Mouse (Mus musculus): ENCODE measurements around the gene Nps.
"Not testable (repeated sequence)": the region's sequence is repeated elsewhere in the genome, so short reads cannot be mapped to it uniquely, and the experiment has no call there.

Gene Nps

DNA sequence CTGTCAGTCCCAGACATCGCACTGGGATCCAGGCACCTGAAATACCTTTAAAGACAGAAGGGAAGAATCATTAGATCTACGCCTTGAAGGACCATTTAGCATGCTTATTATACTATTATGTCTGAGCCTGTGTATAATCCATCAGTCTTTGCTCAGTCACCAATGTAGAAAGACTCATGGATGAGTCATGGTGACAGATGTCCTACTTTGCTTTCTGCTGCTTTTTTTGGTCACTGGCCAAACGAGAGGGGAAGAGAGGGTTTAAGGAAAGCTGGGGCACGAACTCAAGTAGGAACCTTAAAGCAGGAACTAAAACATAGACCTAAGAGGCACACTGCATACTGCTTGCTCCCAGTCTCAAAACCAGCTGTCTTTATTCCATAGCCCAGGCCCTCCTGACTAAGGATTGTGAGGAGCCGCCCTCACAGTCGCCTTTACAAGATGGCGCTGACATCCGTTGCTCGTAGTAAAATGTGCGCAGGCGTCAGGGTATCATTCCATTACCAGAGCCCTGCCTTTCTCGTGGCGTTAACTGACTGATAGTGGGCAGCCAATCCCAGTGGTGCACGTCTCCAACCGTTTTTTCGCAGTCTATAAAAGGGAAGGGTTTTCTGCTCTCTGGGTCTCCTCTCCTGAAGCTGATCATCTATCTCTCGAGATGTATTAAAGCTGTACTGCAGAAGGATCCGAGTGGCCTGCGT, at the start of gene Nps:
Nps (plus strand) TSS at position 651 of the 701 bp plus-strand sequence.
- DNase-seq (ENCODE audit: low read depth, low spot score), result not testable (repeated sequence)

DNA sequence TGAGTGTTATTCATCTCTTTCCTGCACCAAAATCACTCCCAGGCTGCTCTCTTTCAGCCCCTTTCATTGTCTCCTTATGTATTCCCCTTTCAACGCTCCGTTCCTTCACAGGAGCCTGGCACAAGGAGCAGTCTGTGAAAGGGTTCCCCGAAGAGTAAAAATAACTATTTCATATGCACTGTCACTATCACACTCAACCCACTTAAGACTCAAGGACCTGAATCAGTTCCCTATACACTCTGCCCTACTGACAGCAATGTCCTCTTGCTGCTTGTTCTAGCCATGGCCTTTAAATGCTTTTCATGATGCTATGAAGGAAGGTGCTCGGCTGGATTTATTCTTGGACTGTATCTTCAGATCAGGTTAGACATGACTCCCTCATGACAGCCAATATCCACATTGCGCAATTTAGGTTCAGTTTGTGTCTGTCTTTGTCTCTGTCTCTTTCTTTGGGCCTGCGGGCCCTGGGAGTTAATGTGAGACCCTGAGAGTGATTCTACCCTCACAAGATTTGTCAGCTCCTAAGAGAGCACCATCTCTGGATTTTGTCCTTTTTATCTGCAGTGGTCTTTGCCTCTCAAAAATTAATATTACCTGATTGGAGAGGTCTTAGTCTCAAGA, 49.4 kb upstream of the Nps start:
- DNase-seq (ENCODE audit: low read depth, low spot score), result no peak

DNA sequence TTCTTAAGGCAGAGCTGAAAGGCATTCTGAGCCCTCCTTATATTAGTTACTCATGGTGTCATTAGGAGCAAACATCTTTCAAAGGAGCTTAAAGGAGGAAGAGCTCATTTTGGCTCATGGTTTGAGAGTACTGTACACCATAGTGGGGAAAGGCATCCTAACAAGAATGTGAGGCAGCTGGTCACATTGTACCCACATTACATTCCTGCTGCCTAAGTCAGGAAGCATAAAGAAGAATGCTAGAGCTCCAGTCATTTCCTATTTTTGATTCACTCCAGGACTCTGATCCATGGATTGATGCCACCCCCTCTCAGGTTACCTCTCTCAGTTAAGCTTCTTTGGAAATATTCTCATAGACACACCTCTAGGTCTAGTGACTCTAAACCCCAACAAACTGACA, 48.2 kb upstream of the Nps start:
- no peak for DNase-seq (ENCODE audit: low read depth, low spot score)

DNA sequence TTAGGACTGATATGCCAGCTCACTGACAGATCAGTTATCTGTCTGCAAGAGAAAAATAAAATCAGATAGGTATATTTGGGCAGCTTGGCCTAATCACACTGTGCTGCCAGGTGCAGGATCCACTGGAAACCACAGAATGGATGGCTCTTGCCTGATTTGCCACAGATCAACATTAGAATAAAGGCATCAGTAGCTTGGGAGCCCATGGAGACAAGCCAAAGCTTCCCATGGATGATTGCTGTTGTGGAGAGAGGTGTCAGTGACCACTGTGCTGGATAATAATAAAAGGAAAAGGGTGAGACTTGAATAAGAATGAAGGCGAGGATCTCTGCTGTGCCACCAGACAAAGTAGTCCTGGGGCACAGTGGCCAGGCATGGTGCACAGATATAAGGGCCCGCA, 47.7 kb upstream of the Nps start:
- DNase-seq (ENCODE audit: low read depth, low spot score), result no peak

DNA sequence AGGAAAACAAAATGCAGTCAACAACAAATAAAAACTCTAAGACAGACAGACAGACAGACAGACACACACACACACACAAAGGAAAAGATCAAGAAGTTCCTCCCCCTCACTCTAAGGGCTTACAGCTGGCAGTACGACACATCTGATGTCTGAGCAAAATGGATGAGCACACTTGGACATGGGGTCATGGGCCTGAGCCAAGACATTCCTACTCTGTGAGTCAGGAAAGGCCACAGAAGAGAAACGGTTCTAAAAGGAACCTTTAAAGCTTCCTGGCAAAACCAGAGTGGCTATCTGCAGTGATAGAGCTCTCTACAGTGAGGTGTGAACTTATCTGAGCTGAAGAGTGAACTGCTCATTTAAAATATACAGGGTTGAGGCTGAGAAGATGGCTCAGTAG, 46.0 kb upstream of the Nps start:
- no peak for DNase-seq (ENCODE audit: low read depth, low spot score)

DNA sequence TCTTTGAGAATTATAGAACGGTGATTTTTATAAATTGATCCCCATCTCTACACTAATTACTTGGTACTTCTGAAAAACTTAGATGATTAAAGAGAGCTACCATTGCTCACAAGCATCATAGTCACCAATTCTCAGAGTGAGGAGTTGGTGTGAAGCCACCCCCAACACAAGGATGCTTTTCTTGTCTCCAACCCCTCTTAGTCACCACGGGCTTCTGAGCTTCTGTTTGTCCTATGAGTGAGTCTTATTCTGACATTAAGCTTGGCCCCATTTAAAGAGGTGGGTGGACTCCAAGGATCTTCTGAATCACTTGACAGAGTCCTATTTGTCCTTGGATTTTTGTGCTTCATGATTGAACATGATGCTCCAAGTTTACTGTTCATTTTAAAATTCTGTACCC, 37.0 kb upstream of the Nps start:
- DNase-seq (ENCODE audit: low read depth, low spot score), result no peak

DNA sequence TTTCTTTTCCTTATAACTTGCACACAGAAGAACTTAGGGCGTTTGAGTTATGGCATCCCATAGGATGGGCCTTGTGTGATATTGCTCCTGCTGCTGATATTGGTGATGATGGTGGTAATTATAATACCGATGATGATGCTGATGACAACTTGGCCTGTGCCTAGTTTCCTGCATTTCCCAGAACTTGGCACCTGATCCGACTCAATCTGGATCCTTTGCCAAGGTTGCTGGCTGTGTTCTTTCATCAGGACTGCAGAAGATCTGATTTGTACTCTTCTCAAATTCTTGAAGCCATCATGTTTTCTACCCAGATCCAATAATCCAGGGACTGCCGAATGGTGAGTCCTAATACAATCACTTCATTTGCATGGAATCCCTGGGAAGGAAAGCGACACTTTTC, 32.5 kb upstream of the Nps start:
- DNase-seq (ENCODE audit: low read depth, low spot score), result no peak

DNA sequence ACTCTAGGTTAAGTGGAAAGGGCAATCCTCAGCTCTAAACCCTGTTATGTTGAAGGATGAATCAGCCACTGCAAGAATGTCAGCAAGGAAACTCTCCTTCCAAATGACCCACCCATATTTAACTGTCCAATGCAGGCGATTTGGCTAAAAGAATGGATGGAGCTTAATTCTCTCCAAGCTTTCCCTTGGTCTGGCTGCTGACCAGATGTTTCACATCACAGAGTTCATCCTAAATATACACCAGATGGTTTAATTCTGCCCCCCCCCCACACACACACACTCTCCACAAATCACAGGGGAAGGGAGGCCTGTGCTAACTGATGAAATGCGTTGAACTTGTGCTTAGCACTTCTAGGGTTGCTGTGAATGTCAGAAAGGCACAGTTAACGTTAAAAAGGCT, 21.4 kb upstream of the Nps start:
- DNase-seq (ENCODE audit: low read depth, low spot score), result peak; percentile 46

DNA sequence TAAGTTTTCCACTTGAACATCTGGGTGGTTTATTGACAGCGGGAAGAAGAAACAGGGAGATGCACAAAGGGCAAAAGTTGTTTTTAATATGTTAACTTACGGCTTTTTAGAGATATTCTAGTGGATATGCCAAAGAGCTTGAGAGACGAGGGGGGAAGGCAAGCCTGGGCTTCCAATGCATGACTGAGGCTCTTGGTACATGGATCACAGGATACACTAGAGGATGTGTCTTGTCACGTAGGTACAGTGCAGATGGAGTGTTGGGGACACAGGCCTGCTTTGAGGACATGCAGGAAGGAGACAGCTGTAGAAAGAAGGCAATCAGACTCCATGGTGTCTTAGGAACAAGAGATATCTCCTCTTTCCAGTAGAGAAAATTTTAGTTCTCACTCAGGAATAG, 19.1 kb upstream of the Nps start:
- DNase-seq (ENCODE audit: low read depth, low spot score), result no peak

DNA sequence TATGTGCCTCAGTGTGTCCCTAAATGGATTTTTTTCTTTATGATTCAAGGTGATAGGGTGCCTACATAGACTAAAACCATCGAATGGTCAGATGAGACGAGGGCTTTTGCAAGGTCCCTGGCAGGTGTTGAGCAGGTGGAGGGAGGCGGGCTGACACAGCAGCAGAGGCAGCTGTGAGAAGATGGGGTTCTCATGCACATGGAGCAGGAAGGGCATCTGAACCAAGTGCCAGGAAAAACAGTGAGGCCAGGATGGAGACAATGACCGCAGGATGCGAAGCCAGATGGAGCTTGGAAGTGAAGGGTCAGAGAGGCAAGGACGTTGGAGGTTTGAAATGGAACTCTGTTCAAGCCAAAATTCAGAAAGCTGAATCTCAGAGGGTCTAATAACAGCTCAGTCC, 18.5 kb upstream of the Nps start:
- DNase-seq (ENCODE audit: low read depth, low spot score), result no peak

DNA sequence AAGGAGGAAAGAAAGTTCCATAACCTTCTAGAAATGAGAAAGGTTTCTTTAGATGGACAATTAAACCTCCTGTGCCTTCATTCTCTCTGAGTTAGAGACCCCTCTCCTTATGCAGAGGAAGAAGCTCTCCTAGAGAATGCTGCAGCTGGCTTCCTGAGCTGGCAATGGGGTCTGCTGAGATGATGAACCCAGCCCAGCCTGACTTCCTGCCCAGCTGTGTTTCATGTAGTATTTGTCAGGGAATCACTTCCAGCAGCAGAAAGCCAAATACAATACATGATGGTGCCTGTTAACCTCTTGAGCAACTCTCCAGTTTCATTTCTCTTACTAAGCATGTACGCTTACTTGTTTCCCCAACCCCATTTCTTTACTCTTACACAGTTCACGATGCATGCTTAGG, 17.9 kb upstream of the Nps start:
- no peak for DNase-seq (ENCODE audit: low read depth, low spot score)

DNA sequence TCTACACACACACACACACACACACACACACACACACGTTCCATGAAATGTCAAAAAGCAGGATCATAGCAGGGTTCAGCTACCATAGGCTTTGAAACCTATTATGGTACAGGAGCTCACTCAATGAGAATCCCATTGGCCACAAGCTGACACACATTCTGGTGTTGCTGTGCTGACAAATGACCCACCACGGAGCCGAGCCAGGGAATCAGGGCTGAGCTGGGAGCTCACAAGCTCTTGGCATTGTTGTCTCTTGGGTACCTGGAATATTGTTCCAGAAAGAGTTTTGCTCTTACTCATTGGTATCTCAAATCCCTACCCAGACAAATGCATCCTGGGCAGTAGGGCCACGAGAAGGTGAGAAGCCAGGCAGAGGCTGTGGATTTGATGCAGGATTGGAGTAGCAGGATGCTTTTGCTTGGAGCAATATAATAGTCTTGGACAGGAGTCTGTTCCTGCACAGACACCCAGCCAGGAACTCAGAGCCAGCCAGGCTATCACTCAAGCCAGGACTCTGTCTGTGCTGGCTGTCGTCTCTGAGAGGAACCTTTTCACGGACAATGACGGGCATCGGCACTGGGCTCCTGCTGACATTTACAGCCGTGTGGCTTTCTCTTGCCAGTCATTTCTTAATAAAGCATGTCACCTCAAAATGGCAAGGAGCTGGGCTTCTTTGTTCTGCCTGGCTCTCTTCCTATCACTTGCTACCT, 14.2 kb upstream of the Nps start:
- no peak for DNase-seq (ENCODE audit: low read depth, low spot score)

DNA sequence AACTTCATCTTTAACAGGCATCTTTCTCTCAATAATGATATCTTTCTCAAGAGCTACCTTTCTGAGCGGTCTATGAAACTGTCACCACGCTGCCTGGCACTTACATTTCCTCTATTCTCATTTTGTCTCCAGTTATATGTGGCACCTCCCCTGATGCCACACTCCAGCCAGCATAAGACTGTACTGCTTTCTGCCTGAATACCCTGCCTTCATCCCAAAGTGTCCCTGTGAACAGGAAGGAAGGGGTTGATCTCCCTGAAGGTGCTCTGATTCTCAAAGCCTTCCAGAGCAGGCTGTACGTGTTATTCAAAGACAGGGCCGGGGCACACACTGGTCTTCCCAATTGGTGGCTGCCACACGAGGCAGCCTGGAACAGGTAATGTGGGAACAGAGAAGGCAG, 12.1 kb upstream of the Nps start:
- no peak for DNase-seq (ENCODE audit: low read depth, low spot score)

DNA sequence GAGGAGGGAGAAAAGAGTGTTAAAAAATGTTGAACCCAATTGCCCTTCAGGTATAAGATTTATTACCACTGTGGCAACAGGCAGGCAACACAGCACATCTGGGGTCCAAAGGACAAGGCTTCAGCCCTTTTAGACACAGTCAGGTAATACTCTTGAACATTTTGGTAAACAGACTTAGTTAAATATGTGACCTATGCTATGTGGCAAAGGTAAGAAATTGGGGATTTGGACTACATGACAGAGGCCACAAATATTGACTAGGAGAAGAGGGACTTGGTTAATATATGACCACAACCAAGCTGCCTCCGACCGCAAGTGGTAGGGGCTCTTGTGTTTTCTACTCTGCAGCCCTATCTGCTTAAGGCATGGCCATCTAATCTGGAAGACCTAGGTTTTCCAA, 5.3 kb upstream of the Nps start:
- DNase-seq (ENCODE audit: low read depth, low spot score), result no peak

DNA sequence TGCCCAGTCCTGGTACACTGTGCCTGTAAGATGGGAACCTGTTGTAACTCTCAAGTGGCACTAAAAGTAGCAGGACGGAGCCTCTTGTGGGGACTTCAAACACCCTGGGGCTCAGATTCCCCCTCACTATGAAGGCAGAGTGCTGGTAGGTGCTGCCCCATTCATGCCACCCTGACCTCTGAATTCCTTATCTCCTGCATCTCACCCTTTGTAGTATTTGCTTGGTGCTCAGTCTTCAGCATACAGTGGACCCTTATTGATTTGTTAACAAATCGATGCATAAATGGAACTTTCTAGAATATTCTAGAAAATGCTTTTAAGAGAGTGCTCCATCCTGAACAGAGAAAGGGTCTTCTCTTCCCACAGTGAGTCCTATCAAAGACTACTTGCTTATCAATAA, 4.1 kb upstream of the Nps start:
- DNase-seq (ENCODE audit: low read depth, low spot score), result no peak

DNA sequence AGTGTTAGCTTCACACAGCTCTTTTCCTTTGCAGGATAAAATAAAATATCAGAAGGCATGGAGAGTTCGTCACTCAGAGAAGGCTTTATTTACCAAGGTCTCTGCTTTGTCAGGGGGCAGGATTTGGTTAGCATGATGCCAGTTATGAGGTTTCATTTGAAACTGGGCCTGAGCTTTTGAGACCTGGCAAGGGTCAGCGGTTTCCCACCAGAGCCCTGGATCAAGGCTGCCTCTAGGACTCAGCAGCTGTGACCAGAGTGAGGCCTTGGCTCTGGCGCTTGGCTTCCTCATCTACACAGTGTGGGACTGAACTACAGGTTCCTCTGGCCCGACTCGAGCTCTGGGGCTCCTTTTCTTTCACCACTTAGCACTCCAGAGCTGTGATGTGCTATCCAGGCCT, 12.5 kb downstream of the Nps start:
- DNase-seq (ENCODE audit: low read depth, low spot score), result no peak

DNA sequence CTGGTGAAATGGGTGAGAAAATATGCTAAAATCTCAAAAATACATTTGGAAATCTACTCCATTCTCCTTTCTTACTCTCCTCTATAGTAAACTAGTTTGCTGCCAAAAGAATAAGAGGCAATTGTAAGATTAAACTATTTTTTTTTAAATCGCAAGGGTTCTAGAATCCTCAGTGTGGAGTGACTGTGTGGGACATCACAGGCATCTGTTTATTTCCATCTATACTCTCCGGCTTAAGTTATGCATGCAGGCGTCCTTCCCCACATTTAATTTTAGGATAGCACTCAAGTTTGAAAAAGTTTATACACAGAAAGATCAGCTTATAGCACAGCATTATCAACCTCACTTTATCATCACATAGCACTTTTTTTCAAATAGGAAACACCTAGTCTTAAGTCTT, 24.7 kb downstream of the Nps start:
- DNase-seq (ENCODE audit: low read depth, low spot score), result no peak

DNA sequence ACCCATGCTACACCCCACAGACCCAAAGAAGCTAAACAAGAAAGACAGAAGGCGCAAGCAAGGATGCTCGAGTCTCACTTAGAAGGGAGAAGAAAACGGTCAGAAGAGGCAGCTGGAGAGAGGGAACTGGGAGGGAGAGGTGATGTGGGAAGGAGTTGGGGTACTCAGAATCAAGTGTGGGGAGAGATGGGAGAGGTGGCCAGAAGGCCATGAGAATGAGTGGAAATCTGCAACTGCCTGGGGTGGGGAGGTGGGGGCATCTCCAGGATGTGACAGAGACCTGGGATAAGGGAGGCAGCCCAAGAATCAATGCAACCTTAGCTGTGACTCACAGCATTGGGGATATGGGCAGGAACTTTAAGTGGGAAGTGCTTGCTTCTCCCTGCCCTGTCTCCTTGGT, 31.5 kb downstream of the Nps start:
- DNase-seq (ENCODE audit: low read depth, low spot score), result no peak

DNA sequence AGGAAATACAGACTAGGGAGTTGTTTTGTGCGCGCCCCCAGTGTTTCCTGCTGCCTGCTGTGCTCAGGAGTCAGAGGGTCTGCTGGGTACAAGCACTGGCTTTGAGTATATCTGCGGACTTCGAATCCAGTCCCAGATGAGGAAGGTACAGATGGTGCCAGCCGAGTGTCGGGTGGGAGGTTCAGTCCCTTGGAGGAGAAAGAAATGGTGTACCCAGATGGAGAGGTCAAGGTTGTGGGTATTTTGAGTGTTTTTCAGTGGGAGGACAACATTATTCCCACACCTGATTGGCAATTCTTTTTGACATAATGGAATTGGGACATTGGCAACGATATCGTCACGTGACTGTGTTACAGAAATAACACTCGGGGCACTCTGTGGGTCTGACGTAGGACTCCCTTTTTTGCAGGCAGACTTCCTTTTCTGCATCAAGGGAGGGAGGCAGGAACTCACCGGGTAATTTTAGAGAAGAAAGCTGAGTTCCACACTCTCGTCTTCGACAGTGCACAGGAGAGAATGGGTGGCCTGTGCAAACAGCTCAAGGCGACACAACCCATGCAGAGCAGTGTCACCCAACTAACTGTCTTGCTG, 33.2 kb downstream of the Nps start:
- DNase-seq (ENCODE audit: low read depth, low spot score), result no peak

DNA sequence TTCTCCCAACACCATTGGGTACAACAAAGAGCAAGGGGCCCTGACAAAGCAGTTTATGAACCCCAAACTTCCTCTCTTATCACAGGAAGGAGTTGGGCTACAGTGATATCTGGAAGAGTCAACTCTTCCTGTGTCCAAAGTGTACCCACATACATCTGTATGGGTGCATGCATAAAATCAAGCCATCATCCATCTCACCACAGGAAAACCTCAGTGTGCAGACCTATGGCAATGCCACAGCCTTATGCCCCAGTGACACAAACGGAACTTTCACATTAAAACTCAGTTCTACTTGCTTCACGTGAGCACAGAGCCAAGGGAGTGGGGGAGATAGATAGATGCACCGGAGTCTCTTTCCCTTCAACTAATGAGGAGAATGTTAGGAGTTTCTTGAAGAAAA, 36.0 kb downstream of the Nps start:
- DNase-seq (ENCODE audit: low read depth, low spot score), result no peak

DNA sequence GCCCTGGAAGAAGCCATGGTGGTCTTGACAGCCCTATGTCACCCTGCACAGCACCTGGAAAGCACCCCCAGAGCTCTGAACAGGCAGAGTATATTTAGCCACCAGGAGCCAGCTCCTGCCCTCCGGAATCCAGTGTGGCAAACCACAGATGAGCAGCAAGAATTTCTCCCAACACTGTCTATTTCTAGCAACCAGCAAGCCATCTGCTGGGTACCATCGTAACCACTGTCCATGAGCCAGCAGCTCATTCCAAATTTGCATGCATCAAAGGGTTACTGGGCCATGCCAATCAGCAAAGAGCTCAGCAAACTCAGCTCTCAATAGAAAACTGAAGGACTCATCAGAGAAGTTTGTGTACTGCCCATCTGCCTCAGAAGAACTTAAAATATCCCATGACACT, 46.0 kb downstream of the Nps start:
- no peak for DNase-seq (ENCODE audit: low read depth, low spot score)

Data from embryo, embryonic 11.5 days (tissue).